Mouse (Mus musculus) hindbrain, embryonic 15.5 days (tissue): ENCODE results near the gene Tmprss9. TPM values are rescaled to one million over a fixed set of nuclear protein-coding genes. Genes with fewer than 3 reads are reported as not detected.

Experiments used
- ATAC-seq: fragments of 200-750 bp; cut with Nextera tagmentation; 2 replicates; pipeline ENCODE4 v1.8.0; 2017; ENCODE audit warnings: low read depth, moderate number of reproducible peaks, moderate TSS enrichment; ENCODE audit not compliant: low FRiP score
- H3K27ac ChIP-seq: fragments of 300-500 bp; sonication (generic); replicated peaks from 2 replicates; pipeline ENCODE4 v1.5.1; 2015; ENCODE audit warnings: mild to moderate bottlenecking, inconsistent platforms
- H3K27me3 ChIP-seq: fragments of 300-500 bp; sonication (generic); 2 replicates; pipeline ENCODE4 v1.6.1; 2015; ENCODE audit warnings: control low read depth, inconsistent platforms
- H3K36me3 ChIP-seq: fragments of 300-500 bp; sonication (generic); 2 replicates; pipeline ENCODE4 v1.6.1; 2015; ENCODE audit warnings: control low read depth, inconsistent platforms
- H3K4me1 ChIP-seq: fragments of 300-500 bp; sonication (generic); replicated peaks from 2 replicates; pipeline ENCODE4 v1.6.1; 2015; ENCODE audit warnings: control low read depth, inconsistent platforms
- H3K4me2 ChIP-seq: fragments of 300-500 bp; sonication (generic); 2 replicates; pipeline ENCODE4 v1.6.1; 2015; ENCODE audit warnings: moderate library complexity, mild to moderate bottlenecking, inconsistent platforms
- H3K4me3 ChIP-seq: fragments of 300-500 bp; sonication (generic); 2 replicates; pipeline ENCODE4 v1.5.1; 2015; ENCODE audit warnings: mild to moderate bottlenecking, inconsistent platforms
- H3K9ac ChIP-seq: fragments of 300-500 bp; sonication (generic); 2 replicates; pipeline ENCODE4 v1.6.1; 2015; ENCODE audit warnings: inconsistent platforms
- H3K9me3 ChIP-seq: fragments of 300-500 bp; sonication (generic); 2 replicates; pipeline ENCODE4 v1.6.1; 2016; ENCODE audit warnings: control low read depth, inconsistent platforms
- WGBS: fragments of 180-500 bp; shearing (Covaris S2); methylation state at CpG from one replicate; pipeline ENCODE4 v1.1.7; 2015; 5-methylcytosine and 5-hydroxymethylcytosine counted together
- polyA plus RNA-seq: library from polyadenylated mRNA; unstranded; fragments of >200 nt; fragmentation: Nextera tagmentation; extraction: Ambion mirVana; gene quantifications from 2 replicates; pipeline ENCODE4 v1.2.1, GENCODE M21; 2015

The Tmprss9 gene
- polyA plus RNA-seq, 1 experiment from 2014 or later = 0.22 TPM

GRCm38 (mm10) chr10:80829359-80830278 lies 42.0 kb upstream of the Tmprss9 start:
- 60% methylated on average over 1 of the region's 1 CpGs for WGBS

GRCm38 (mm10) chr10:80831136-80831535 lies 40.5 kb upstream of the Tmprss9 start:
- H3K4me3 ChIP-seq = no peak overlapping the region

More at GRCm38 (mm10) chr10:80829359-80830278, 42.0 kb upstream of the Tmprss9 start:
- H3K4me1 ChIP-seq = peaks cover 25% of the 10 kb centered on the region
- H3K9me3 ChIP-seq = no peaks in the 10 kb centered on the region
- ATAC-seq = no peak
- H3K9ac ChIP-seq = no peak overlapping the region
- no peak overlapping the region for H3K4me3 ChIP-seq
- H3K27me3 ChIP-seq = peaks cover 13% of the 10 kb centered on the region
- no peak overlapping the region for H3K4me2 ChIP-seq
- H3K27ac ChIP-seq = no peak overlapping the region
- peaks cover 24% of the 10 kb centered on the region for H3K36me3 ChIP-seq

GRCm38 (mm10) chr10:80832818-80833217 lies 38.8 kb upstream of the Tmprss9 start:
- ATAC-seq = no peak
- Histone ChIP-seq H3K27me3 (peaks cover 22% of the 10 kb centered on the region), H3K27ac (no peak overlapping the region), H3K36me3 (peaks cover 24% of the 10 kb centered on the region), H3K9ac (no peak overlapping the region), H3K4me3 (no peak overlapping the region), H3K4me2 (no peak overlapping the region), H3K4me1 (peaks cover 29% of the 10 kb centered on the region), H3K9me3 (no peaks in the 10 kb centered on the region)
- 39% methylated on average over 7 of the region's 7 CpGs for WGBS

More at GRCm38 (mm10) chr10:80831136-80831535, 40.5 kb upstream of the Tmprss9 start:
- peaks cover 34% of the 10 kb centered on the region for H3K4me1 ChIP-seq
- H3K4me2 ChIP-seq = no peak overlapping the region
- H3K36me3 ChIP-seq = peaks cover 24% of the 10 kb centered on the region
- no peak overlapping the region for H3K9ac ChIP-seq
- no peak overlapping the region for H3K27ac ChIP-seq
- WGBS = 6% methylated on average over 9 of the region's 9 CpGs
- ATAC-seq = no peak
- H3K27me3 ChIP-seq = peaks cover 22% of the 10 kb centered on the region
- no peaks in the 10 kb centered on the region for H3K9me3 ChIP-seq

- H3K4me2 ChIP-seq = peak overlapping the region; percentile 24
- no peaks in the 10 kb centered on the region for H3K9me3 ChIP-seq
- H3K27me3 ChIP-seq = peaks cover 22% of the 10 kb centered on the region
- 43% methylated on average over 30 of the region's 30 CpGs for WGBS
- H3K27ac ChIP-seq = no peak overlapping the region
- no peak overlapping the region for H3K4me3 ChIP-seq
- peak; percentile 31; the same call in 1 of the 2 replicates for ATAC-seq
- peaks cover 8% of the 10 kb centered on the region for H3K36me3 ChIP-seq
- no peak overlapping the region for H3K9ac ChIP-seq
- peaks cover 14% of the 10 kb centered on the region; the same call in 1 of the 2 replicates for H3K4me1 ChIP-seq
These were observed 36.0 kb upstream of the Tmprss9 start for GRCm38 (mm10) chr10:80835617-80836016.

GRCm38 (mm10) chr10:80836949-80837379 lies 34.7 kb upstream of the Tmprss9 start:
- H3K36me3 ChIP-seq = peaks cover 5% of the 10 kb centered on the region; the same call in 1 of the 2 replicates
- H3K4me1 ChIP-seq = peaks cover 9% of the 10 kb centered on the region; the same call in 1 of the 2 replicates
- H3K9me3 ChIP-seq = no peaks in the 10 kb centered on the region
- 40% methylated on average over 7 of the region's 7 CpGs for WGBS
- H3K4me3 ChIP-seq = no peak overlapping the region
- H3K27me3 ChIP-seq = peaks cover 22% of the 10 kb centered on the region
- ATAC-seq = no peak
- H3K9ac ChIP-seq = no peak overlapping the region
- H3K4me2 ChIP-seq = no peak overlapping the region
- no peak overlapping the region for H3K27ac ChIP-seq

GRCm38 (mm10) chr10:80837827-80838226 lies 33.8 kb upstream of the Tmprss9 start:
- Histone ChIP-seq H3K4me2 (no peak overlapping the region), H3K4me1 (peaks cover 9% of the 10 kb centered on the region; the same call in 1 of the 2 replicates), H3K9me3 (no peaks in the 10 kb centered on the region), H3K4me3 (no peak overlapping the region), H3K27ac (no peak overlapping the region), H3K27me3 (peaks cover 24% of the 10 kb centered on the region), H3K36me3 (peaks cover 5% of the 10 kb centered on the region; the same call in 1 of the 2 replicates), H3K9ac (no peak overlapping the region)
- no peak for ATAC-seq
- 20% methylated on average over 2 of the region's 2 CpGs for WGBS

GRCm38 (mm10) chr10:80838346-80838912 lies 33.2 kb upstream of the Tmprss9 start:
- H3K27ac ChIP-seq = no peak overlapping the region
- no peak overlapping the region for H3K9ac ChIP-seq
- no peak overlapping the region for H3K4me2 ChIP-seq
- H3K36me3 ChIP-seq = peaks cover 5% of the 10 kb centered on the region; the same call in 1 of the 2 replicates
- no peak for ATAC-seq
- peaks cover 14% of the 10 kb centered on the region for H3K4me1 ChIP-seq
- H3K9me3 ChIP-seq = no peaks in the 10 kb centered on the region
- 75% methylated on average over 2 of the region's 2 CpGs for WGBS
- H3K4me3 ChIP-seq = no peak overlapping the region
- peaks cover 28% of the 10 kb centered on the region for H3K27me3 ChIP-seq

- Histone ChIP-seq H3K4me1 (peaks cover 26% of the 10 kb centered on the region), H3K36me3 (no peaks in the 10 kb centered on the region; the same call in 1 of the 2 replicates), H3K9me3 (no peaks in the 10 kb centered on the region), H3K9ac (no peak overlapping the region), H3K27me3 (peaks cover 21% of the 10 kb centered on the region), H3K4me2 (no peak overlapping the region), H3K27ac (no peak overlapping the region), H3K4me3 (no peak overlapping the region)
- ATAC-seq = no peak
- WGBS = 53% methylated on average over 6 of the region's 6 CpGs
These were observed 31.8 kb upstream of the Tmprss9 start for GRCm38 (mm10) chr10:80839848-80840247.

- no peak overlapping the region for H3K4me2 ChIP-seq
- no peaks in the 10 kb centered on the region for H3K36me3 ChIP-seq
- H3K4me3 ChIP-seq = no peak overlapping the region
- peaks cover 22% of the 10 kb centered on the region for H3K27me3 ChIP-seq
- H3K9ac ChIP-seq = no peak overlapping the region
- 61% methylated on average over 2 of the region's 2 CpGs for WGBS
- H3K9me3 ChIP-seq = no peaks in the 10 kb centered on the region
- H3K27ac ChIP-seq = no peak overlapping the region
- no peak for ATAC-seq
- peaks cover 16% of the 10 kb centered on the region for H3K4me1 ChIP-seq
These were observed 30.0 kb upstream of the Tmprss9 start for GRCm38 (mm10) chr10:80841685-80842084.

- no peaks in the 10 kb centered on the region for H3K9me3 ChIP-seq
- no peak overlapping the region for H3K9ac ChIP-seq
- ATAC-seq = no peak
- peak overlapping the region; percentile 85; the same call in 1 of the 2 replicates for H3K4me2 ChIP-seq
- peaks cover 22% of the 10 kb centered on the region for H3K27me3 ChIP-seq
- H3K36me3 ChIP-seq = no peaks in the 10 kb centered on the region
- H3K27ac ChIP-seq = no peak overlapping the region
- 85% methylated on average over 15 of the region's 15 CpGs for WGBS
- no peak overlapping the region for H3K4me3 ChIP-seq
- peaks cover 16% of the 10 kb centered on the region for H3K4me1 ChIP-seq
These were observed 29.3 kb upstream of the Tmprss9 start for GRCm38 (mm10) chr10:80842334-80842733.

- WGBS = 8% methylated on average over 32 of the region's 32 CpGs
- ATAC-seq = peak; percentile 36
- H3K27ac ChIP-seq = peak overlapping the region; percentile 17; the same call in 1 of the 2 replicates
These were observed 28.3 kb upstream of the Tmprss9 start for GRCm38 (mm10) chr10:80843087-80843930.

More at GRCm38 (mm10) chr10:80843087-80843930, 28.3 kb upstream of the Tmprss9 start:
- Histone ChIP-seq H3K36me3 (no peaks in the 10 kb centered on the region), H3K27me3 (peaks cover 22% of the 10 kb centered on the region), H3K9me3 (no peaks in the 10 kb centered on the region), H3K4me2 (peak overlapping the region; percentile 85), H3K4me1 (peaks cover 16% of the 10 kb centered on the region), H3K9ac (peak overlapping the region; percentile 74), H3K4me3 (peak overlapping the region; percentile 66)
